Mouse (Mus musculus): ENCODE data around the gene Bend5. TPM values are rescaled to one million over a fixed set of nuclear protein-coding genes. Genes with fewer than 3 reads are reported as not detected.

Gene Bend5
- total RNA-seq, 4 experiments from 2014 or later = 0.22 to 0.92 (median 0.37) TPM

- peak in 1 of 2 experiments; percentile 37 for DNase-seq (ENCODE audit: low spot score in 2 of 2)
Measured at GRCm38 (mm10) chr4:111442435-111443238, 27.8 kb downstream of the Bend5 start.

GRCm38 (mm10) chr4:111443906-111444615 is 29.3 kb downstream of the Bend5 start:
- DNase-seq (ENCODE audit: low spot score in 2 of 2) = no peak

- DNase-seq (ENCODE audit: low spot score in 2 of 2) = no peak
Measured at GRCm38 (mm10) chr4:111444616-111445160, 29.9 kb downstream of the Bend5 start.

- DNase-seq (ENCODE audit: low spot score in 2 of 2) = no peak
Measured at GRCm38 (mm10) chr4:111447918-111448317, 33.1 kb downstream of the Bend5 start.

GRCm38 (mm10) chr4:111448586-111448985 is 33.8 kb downstream of the Bend5 start:
- DNase-seq (ENCODE audit: low spot score in 2 of 2) = no peak

GRCm38 (mm10) chr4:111449442-111450199 is 34.8 kb downstream of the Bend5 start:
- no peak for DNase-seq (ENCODE audit: low spot score in 2 of 2)

GRCm38 (mm10) chr4:111451283-111451918 is 36.6 kb downstream of the Bend5 start:
- DNase-seq (ENCODE audit: low spot score in 2 of 2) = no peak

GRCm38 (mm10) chr4:111452192-111452591 is 37.4 kb downstream of the Bend5 start:
- no peak for DNase-seq (ENCODE audit: low spot score in 2 of 2)

- no peak for DNase-seq (ENCODE audit: low spot score in 2 of 2)
Measured at GRCm38 (mm10) chr4:111453275-111453674, 38.5 kb downstream of the Bend5 start.

- no peak for DNase-seq (ENCODE audit: low spot score in 2 of 2)
Measured at GRCm38 (mm10) chr4:111455621-111456020, 40.8 kb downstream of the Bend5 start.

- no peak for DNase-seq (ENCODE audit: low spot score in 2 of 2)
Measured at GRCm38 (mm10) chr4:111457568-111457967, 42.8 kb downstream of the Bend5 start.

- no peak for DNase-seq (ENCODE audit: low spot score in 2 of 2)
Measured at GRCm38 (mm10) chr4:111467293-111467773, 52.5 kb downstream of the Bend5 start.

- DNase-seq (ENCODE audit: low spot score in 2 of 2) = no peak
Measured at GRCm38 (mm10) chr4:111467796-111468195, 53.0 kb downstream of the Bend5 start.

GRCm38 (mm10) chr4:111469847-111470246 is 55.0 kb downstream of the Bend5 start:
- no peak for DNase-seq (ENCODE audit: low spot score in 2 of 2)

GRCm38 (mm10) chr4:111471726-111472125 is 56.9 kb downstream of the Bend5 start:
- DNase-seq (ENCODE audit: low spot score in 2 of 2) = no peak

- no peak for DNase-seq (ENCODE audit: low spot score in 2 of 2)
Measured at GRCm38 (mm10) chr4:111472511-111472910, 57.7 kb downstream of the Bend5 start.

- no peak for DNase-seq (ENCODE audit: low spot score in 2 of 2)
Measured at GRCm38 (mm10) chr4:111473014-111473413, 58.2 kb downstream of the Bend5 start.

GRCm38 (mm10) chr4:111475374-111475971 is 60.7 kb downstream of the Bend5 start:
- no peak for DNase-seq (ENCODE audit: low spot score in 2 of 2)

- no peak for DNase-seq (ENCODE audit: low spot score in 2 of 2)
Measured at GRCm38 (mm10) chr4:111477507-111477906, 62.7 kb downstream of the Bend5 start.

GRCm38 (mm10) chr4:111483499-111483898 is 68.7 kb downstream of the Bend5 start:
- DNase-seq (ENCODE audit: low spot score in 2 of 2) = no peak
